Mouse (Mus musculus): Measurements from ENCODE around the gene Rundc3b.

Rundc3b gene

DNA sequence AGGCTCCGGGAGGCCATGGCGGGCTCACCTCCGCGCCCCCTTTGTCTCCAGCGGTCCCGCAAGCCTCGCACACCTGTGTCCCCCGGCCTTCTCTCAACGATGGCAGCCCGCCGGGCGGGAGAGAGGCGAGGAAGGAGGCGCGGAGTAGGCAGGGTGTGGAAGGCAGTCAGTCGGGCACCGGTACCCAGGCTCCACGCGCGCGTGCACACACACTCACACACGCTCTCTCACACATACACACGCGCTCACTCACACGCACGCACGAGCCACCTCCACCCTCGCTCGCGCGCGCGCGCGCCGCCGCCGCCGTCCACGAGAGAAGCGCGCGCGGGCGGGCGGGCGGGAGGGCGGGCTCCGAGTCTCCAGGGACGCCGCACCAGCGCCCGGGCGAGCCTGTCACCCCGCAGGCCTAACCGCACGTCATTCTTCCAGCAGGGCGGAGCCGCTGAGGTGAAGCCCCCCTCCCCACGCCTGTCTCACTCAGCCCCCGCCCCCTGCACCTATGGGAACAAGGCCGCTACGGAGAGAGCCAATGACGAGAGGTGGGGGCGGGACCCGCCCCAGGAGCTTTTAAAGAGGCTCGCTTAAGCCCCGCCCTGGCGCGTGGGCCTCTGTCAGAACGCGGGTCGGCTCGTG, at the start of gene Rundc3b:
Rundc3b (minus strand) TSS at position 357 of the 636 bp plus-strand sequence.
- peak; percentile 83 for DNase-seq

DNA sequence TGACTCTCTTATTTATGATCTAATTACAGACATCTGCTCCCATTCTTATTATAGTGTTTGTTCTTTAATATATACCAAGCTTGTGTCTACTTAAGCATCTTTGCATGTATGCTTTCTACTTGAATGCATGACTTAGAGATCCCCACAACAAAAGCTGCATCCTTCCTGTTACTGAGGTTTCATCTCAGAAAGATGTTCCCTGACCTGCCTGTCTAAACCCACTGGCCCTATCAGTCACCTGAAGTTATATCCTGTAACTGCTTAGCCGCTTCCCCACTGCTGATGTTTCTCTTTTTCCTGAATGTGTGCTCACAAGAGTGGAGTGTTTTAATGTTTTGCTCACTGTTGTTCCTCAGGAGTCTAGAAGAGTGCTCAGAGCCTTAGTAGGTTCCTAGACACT, 46.9 kb upstream of the Rundc3b start:
- DNase-seq, result no peak

DNA sequence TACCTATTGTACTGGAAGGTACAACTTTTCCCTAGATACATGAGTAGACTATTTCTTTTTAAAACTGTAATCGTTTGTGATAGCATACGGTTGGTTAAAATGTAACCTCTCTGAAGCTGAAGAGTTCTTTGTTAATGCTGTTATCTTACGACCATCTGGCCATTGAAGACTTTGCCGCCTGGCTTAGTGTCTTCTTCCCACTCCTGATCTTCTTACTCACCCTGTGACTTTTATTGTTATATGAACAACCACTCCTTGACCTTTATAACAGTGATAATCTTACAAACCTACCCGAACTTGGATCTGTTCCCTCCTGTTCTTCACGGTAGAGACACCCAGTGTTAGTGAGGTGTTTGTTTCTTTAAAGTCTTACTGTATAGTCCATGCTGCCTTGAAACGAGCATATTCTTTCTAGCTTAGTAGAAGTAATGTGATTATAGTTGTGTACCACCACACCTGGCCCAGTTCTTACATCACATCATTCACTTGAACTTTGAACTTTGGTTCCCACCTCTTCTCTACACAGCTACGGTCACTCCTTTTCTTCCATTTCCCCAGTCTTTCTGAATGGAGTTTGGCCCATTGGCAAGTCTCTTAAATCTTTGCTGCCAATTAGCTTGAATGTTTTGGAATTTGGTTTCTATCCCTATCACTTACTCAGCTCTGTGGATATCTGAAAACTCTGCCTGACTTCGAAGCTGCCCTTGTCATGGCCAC, 45.2 kb upstream of the Rundc3b start:
- no peak for DNase-seq

GRCm38 (mm10) chr5:8664678-8665077, 41.9 kb upstream of the Rundc3b start:
- DNase-seq, result no peak

GRCm38 (mm10) chr5:8660738-8661151, 38.0 kb upstream of the Rundc3b start:
- no peak for DNase-seq

GRCm38 (mm10) chr5:8659911-8660737, 37.4 kb upstream of the Rundc3b start, which contains the start of gene Abcb1a:
Abcb1a (plus strand) TSS chr5:8660077.
- peak; percentile 47 for DNase-seq

- no peak for DNase-seq
These were observed 29.3 kb upstream of the Rundc3b start for GRCm38 (mm10) chr5:8652085-8652484.

GRCm38 (mm10) chr5:8648774-8649173, 26.0 kb upstream of the Rundc3b start:
- no peak for DNase-seq

GRCm38 (mm10) chr5:8648300-8648699, 25.5 kb upstream of the Rundc3b start:
- no peak for DNase-seq

DNA sequence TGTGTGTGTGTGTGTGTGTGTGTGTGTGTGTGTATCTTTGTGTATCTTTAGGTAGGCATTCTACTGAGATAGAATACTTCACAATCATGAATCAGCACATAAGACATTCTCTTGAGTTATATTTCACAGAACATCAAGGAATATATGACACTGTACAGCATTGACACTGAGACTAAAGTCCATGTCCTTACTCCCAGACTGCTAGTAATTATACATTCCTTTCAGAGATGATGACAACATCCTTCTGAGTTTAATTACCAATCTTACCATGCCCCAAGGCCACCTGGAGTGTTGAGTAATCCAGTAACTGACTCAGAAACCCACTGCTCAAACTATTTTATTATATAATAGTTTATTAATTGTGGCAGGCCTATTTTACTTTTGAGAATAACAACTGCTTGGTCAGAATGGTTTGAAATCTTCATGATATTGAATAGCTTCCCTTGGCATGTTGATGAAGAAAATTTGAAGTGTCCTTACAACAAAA, 11.8 kb upstream of the Rundc3b start:
- DNase-seq, result no peak

DNA sequence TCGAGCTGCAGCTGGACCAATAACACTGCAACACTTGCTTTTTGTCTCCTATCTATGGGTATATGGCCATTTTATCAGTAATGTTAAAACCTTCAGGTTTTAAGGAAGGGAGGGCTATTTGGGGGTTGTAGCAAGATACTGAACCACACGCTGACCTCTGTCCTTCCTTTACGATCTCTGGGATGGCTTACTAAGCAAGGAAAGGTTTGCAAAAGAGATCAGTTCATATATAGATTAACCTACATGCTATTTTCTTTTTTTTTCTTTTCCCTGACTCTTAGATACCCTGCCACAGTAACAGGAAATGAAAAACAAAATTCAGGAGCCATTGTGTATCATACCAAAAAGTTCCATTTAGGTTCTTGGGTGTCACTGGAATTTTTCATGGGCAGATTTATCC, 10.1 kb upstream of the Rundc3b start:
- DNase-seq, result no peak

DNA sequence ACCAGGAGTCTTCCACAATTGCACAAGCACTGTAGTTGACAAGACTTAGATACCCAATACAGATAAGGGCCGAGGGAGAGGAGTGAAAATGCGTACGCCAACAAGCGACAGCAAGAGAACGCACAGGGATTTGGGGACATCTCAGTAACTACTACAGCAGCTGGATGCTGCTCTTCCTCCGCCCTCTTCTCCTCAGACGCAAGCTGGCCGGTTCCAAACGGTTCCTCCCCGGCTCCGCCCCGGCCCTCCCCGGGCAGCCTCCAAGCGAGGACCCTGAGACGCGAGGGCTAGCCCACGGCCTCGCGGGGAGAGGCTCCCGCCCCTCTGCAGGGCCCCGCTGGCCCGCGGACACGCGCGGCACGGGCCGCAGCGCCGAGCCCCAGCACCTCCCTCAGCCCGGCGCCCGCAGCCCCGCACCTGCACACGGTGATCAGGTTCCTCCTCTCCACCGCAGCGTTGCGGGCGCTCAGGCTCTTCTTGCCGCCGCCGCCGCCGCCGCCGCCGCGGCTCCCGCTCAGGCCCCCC, 619 bp downstream of the Rundc3b start:
- DNase-seq, result peak; percentile 10

- no peak for DNase-seq
These were observed 51.6 kb downstream of the Rundc3b start for GRCm38 (mm10) chr5:8571118-8571517.

DNA sequence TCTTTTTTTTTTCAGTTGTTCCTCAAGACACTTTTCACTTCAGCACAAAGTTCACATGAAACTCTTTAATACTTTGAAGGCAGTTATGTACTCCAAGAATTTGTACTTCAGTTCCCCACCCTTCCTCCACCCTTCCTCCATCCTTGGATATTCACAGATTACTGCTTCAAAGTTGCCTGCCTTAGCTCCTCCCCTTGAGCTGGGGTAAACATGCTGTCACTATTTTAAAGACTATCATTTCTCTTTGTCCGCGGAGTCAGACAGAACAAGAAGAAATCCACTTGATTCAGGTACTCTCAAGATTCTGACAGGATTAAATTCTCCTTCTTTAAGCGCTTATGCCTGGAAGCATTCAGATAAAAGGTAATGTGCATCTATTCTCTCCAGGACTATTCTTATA, 55.9 kb downstream of the Rundc3b start:
- no peak for DNase-seq

- DNase-seq, result no peak
These were observed 78.2 kb downstream of the Rundc3b start for GRCm38 (mm10) chr5:8544512-8544911.

DNA sequence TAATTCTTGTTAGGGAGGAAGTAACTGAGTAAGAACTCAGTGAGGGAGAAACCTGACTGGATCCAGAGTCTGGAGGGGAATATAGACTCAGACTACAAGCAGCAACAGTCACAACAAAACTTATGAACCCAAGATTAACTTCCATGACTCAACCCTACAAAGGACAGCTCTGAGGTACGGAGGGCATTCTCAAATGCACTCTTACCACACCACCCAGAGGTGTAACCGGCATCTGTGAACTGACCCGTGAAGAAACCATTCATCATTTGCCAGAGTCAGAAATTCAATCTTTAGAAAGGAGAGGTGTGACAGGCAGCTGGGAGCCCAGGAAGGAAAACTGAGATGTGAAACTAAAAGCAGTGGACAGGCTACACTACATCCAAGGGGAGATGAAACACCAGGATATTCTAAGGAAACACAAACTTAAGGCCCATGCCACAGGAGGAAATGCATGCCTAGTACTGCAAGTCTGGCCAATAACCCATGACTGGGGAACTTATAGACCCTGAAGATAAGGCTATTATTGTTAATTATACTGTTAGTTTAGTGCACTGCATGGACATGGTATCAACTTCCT, 80.0 kb downstream of the Rundc3b start:
- DNase-seq, result no peak

DNA sequence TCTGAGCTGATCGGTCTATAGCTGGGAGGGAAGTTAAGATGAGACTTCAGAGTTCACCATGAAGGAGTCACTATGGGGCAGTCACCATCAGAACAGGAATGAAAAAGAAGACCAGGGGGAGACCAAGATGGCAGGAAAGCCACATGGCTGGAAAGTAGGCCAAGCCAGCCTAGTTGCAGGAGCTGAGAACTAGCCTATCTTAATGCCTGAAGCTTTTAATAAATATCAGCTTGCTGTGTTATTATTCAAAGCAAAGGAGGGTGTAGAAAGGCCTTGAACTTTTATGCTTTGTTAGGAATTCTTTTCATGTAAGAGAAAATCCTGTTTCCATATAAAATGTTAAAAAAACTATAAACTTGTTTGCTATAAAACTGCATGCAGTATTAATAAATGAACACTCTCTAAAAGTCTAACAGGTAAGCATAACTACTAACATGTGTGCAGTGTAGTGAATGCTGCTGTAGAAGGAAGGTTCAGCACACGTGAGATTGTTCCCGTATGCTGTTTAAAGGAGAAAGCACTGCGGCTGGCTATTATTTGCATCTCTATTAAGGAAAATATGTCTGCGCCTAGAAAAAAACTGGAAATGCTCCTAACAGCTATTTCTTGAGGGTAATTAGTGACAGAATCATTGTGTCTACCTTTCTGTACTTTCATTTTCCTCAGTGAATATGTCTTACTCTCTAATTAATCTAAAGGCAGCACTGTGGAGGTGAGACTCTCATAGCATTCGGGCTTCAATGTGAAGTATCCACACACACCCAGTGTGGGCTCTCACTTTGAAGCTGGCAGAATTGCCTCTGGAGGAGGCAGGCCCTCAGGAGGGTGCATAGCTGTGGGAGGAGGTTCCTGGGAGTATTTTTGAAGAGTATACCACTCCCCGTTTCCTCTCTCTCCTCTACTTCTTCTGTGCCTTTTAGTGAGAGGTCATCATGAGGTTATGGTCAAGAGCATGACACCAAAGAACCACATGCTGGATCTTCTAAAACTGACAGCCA, 81.3 kb downstream of the Rundc3b start:
- DNase-seq, result no peak

GRCm38 (mm10) chr5:8519006-8519405, 103.7 kb downstream of the Rundc3b start:
- DNase-seq, result no peak

- no peak for DNase-seq
These were observed 131.0 kb downstream of the Rundc3b start for GRCm38 (mm10) chr5:8491778-8492177.

DNA sequence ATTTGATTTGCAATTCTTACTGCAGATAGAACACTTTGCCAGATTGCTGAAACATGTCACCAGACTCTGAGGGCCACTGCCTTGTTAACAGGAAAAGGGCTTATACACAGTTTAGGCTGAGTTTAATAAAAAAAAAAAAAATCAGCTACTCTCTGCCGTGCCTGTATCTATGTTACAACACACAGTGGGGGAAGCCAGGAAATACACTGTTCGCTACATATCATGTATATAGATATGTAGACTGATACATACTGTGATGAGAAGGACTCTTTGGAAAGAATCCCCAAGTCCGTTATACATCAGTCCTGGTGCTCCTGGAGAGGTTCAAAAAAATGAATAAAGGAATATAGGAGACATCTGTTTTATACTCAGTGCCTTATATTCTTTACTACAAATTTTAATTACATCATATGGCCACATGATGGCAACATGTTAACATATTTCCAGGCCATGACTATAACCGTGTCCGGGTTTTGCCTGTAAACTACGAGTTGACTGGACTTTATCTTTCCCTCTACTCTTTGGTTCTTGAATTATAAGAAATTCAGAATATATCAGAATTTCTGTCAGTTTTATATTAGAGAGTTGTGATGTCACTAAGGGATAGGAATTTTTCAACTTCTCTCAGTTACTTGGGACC, 133.2 kb downstream of the Rundc3b start:
- no peak for DNase-seq

GRCm38 (mm10) chr5:8488701-8489297, 134.0 kb downstream of the Rundc3b start:
- no peak for DNase-seq
